Mouse (Mus musculus): ENCODE data around the gene 2200002D01Rik. TPM values are rescaled to one million over a fixed set of nuclear protein-coding genes. Genes with fewer than 3 reads are reported as not detected.
"Not testable (repeated sequence)": the region's sequence is repeated elsewhere in the genome, so short reads cannot be mapped to it uniquely, and the experiment has no call there.

2200002D01Rik gene
- total RNA-seq, 2 experiments from 2014 or later: 0.80 TPM; not detected in 1

DNA sequence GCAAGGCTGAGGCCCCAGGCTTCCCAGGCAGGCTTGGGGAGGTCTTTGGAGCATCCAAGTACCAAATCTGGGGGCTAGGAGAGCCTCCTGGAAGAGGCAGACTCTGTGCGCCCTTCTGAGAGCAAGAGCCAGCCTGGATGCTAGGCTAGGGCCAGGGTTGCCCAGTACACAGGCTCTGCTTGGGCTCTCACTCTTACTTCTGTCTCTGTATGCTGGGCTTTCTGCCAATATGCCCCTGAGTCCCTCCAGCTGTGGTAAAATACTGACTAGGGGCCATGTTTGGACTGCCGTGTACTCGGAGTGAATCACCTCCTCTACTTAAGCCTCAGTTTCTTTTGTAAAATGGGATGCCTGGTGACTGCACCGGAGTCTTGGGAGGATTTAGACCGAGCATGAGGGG lies 2.3 kb downstream of the 2200002D01Rik start:
- intact Hi-C loops (cut with DNase I): loop anchor here (10.0 kb wide), 1 partner anchor 49 kb away; no protein-coding TSS in a partner anchor
- DNase-seq: no peak

DNA sequence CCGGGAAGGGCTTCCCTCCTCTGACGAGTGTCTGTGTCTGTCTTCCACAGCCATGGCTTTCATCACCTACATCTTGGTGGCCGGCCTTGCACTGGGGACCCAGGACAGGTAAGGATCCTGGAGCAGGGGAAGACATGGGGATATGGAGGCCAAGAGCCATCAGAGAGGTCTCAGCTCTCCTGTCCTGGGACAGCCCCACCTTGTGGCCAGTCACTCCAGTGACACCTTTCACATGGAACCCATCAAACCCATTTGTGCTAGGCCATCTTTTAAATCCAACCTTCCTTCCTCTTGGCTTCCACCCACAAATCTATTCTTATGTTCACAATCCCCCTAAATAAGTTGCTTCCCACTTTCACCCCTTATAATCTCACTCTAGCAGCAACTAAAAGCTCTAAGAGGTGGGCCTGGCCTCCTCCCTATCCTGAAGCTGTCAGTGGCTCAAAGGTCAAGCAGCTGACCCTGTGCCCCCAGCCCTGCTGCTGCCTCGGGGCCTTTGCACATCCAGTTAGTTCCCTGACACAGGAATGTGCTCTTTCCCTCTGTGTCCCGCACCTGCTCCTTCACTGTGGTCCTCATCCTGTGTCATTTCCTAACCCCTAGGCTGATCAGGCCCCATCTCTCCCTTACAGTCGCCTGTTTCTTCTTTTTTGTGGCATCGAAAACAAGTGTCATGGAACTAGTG lies 3.4 kb downstream of the 2200002D01Rik start:
- intact Hi-C loops (cut with DNase I): loop anchor here (10.0 kb wide), 1 partner anchor 50 kb away; no protein-coding TSS in a partner anchor
- DNase-seq: peak; percentile 28

DNA sequence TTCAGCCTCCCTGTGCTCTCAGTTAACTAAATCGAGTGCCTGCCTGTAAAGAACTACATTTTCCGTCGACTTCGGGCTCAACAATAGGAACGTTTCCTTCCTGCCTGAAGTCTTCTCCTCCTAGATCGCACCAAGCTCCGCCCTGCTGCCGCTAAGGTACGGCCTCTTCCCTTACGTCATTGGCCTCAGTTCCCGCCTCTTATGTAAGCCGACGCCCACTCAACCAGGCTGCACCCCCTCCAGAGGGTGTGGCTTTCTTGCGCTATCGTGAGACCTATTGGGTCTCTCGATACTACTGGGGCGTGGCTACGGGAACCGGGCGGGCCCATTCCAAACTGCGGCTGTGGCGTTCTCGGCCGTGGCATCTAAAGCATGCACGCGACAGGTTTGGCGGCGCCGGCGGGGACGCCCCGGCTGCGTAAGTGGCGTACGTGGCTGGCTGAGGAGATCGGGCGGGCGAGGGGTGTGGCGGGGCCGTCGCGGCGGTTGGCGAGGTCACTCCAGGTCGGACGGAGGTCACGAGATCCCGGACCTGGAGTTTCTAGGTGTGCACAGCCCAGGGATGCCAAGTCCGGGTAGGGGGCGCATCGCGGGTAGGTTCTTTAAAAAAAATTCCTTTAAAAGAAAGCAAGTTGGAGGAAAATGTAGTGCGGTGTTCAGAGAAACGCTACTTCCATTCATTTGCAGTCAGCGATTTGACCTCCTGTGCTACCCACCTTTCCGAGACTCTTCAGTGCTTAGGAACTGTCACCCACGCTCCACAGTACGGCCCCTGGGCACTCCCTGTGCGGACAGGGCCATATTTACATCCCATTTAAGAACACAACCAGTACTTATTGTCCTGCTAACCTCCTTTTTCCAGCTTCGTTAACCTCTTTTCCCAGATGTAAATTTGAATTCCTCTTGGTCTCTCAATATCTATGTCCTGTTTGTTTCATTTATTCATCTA lies 10.0 kb downstream of the 2200002D01Rik start, which contains the start of gene Yif1b:
TSS of gene Yif1b (plus strand) at position 311 of the 949 bp plus-strand sequence.
- peak; percentile 97 for DNase-seq
- intact Hi-C loops (cut with DNase I): no loop called here

DNA sequence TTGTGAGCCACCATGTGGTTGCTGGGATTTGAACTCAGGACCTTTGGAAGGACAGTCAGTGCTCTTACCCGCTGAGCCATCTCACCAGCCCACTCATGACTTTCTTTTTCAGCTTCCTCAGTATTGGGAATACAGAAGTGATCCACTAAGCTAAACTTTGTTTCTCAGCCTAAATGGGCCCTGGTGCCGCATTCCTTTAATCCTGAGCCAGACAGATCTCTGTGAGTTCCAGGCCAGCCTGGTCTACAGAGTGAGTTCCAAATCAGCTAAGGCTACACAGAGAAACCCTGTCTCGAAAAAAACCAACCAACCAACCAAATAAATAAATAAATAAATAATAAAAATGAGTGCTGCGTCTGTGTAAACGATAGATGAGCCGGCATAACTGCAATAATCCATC lies 10.7 kb downstream of the 2200002D01Rik start:
- DNase-seq; intact Hi-C loops (cut with DNase I): not testable (repeated sequence)

DNA sequence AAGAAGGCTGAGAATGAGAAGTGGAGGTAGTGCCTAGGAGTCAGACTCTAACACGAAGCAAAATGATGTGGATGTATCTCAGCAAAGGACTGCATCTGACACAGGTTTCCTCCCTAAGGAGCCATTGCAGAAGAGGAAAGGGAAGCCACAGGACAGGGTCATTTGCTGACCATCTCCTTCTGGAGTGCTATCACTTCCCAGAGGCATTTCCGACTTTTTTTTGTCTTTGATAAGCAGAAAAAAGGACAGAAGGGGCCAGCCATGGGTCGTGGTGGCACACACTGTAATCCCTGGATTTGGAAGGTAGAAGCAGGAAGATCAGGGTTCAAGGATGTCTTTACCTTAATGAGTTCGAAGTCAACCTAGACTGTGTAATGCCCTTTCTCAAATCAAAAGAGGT lies 11.7 kb downstream of the 2200002D01Rik start:
- no peak for DNase-seq
- intact Hi-C loops (cut with DNase I): no loop called here

DNA sequence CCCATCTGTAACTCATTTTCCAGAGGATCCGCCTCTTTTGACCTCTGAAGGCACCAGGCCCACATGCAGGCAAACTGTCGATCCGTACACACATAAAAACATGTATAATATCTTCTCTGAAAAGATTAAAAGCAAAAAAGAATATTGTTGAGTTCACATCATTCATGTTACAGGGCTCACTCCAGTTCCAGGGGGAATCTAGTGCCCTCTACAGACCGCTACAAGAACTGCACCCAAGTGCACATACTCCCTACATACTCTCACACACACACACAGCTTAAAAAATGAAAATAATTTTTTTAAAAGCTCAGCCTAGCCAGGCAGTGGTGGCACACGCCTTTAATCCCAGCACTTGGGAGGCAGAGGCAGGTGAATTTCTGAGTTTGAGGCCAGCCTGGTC lies 13.6 kb downstream of the 2200002D01Rik start:
- intact Hi-C loops (cut with DNase I): no loop called here

DNA sequence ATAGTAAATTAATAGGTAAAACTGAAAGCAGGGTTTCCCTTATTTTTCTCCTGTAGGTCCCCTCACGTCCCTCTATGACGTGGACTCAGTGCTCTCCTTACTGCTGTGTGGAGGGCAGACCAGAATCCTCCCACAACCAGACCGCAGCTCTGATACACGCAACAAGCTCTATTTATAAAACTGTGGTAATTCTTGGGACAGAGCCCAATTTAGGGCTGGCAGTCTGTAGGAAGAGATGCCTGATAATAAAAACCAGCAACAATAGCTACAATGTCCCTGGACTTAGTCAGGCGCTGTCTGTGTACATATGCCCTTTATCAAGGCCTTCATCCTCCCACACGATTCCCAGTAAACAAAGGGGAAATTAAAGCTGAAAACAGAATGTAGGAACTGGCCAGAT lies 14.5 kb downstream of the 2200002D01Rik start:
- no peak for DNase-seq
- intact Hi-C loops (cut with DNase I): no loop called here

More for the DNA sequence above, 13.6 kb downstream of the 2200002D01Rik start:
- DNase-seq: no peak

DNA sequence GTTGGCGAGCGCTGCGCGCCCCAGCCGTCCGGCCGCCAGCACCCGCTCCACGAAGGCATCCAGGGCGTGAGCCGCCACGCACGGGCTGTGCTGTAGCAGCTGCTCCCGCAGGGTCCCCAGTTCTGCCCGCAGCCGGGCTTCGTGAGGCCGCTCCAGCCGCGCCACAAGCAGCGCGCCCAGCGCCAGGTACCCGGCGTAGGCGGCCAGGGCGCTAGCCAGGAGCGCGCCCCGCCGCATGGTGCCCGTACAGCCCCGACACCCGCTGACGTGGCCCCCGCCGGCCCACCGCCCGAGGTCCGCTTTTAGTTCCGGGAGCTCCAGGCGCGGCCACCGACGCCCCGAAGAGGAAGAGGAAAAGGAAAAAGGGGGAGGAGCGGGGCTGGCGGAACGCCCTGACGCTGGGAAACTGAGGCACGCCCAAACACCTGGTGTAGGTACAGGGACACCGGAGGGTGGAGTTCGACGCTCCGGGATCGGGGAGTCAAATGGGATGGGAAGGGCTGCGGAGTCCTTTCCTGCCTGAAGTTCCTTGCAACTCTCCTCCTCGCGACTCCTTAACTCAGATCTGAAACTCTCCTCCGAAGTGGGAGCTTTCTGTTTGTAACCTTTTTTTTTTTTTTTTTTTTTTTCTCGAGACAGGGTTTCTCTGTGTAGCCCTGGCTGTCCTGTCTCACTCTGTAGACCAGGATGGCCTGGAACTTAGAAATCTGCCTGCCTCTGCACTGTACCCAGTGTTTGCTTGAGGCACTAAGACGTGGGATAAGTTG lies 15.8 kb downstream of the 2200002D01Rik start, which contains the start of gene Kcnk6:
TSS of gene Kcnk6 (minus strand) at position 269 of the 767 bp plus-strand sequence.
- no peak for DNase-seq
- intact Hi-C loops (cut with DNase I): no loop called here

DNA sequence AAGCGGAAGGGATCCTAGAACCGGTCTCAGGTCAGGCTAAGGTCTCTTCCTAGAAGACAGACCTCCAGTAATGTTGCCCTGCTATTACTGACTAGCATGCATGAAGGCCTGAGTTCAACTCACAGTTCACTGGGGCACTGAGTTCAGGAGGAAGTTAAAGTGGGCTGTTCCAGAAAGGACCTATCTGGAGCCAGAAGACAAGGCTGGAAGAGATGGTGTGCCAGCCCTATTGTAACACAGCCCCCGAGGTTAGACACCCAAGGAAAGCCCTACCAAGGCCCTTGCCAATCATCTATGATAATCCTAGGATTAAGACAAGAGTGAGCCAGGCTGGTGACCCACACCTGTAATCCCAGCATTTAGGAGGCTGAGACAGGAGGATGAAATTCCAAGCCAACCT lies 16.7 kb downstream of the 2200002D01Rik start:
- no peak for DNase-seq
- intact Hi-C loops (cut with DNase I): no loop called here

DNA sequence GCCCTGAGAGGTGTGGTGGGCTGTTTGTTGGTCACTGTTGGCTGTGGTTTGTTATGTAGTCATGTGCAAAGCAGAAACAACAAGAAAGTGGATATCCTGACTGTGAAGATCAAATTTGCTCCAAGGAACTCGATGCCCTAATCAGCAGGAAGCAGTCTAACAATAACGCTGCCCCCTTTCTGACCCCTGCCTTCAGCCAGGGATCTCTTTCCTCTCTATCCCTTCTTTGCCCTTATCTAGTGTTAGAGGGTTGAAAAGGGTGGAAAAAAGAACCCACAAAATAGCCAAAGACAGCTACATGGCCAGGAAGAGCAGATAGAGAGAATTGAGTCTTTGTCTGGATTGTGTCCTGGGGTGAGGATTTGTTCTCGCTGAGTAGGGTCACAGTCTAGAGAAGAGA lies 17.7 kb downstream of the 2200002D01Rik start:
- intact Hi-C loops (cut with DNase I): no loop called here
- no peak for DNase-seq

DNA sequence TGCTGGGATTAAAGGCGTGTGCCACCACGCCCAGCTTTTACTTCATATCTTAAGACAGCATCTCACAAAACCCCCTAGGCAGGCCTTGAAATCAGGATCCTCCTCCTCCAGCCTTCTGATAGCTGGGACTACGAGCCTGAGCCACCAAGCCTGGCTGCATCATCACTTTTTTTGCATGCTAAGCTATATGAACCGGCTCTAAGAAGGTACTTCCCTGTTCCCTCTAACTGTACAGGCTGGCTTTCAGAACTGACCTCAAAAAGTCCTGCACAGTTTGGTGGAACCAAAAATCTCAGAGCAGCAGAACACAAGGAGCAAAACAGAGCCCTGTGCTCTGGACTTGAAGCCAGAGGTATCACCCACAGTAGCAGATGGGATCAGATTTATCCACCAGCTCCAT lies 20.1 kb downstream of the 2200002D01Rik start:
- intact Hi-C loops (cut with DNase I): no loop called here
- no peak for DNase-seq

DNA sequence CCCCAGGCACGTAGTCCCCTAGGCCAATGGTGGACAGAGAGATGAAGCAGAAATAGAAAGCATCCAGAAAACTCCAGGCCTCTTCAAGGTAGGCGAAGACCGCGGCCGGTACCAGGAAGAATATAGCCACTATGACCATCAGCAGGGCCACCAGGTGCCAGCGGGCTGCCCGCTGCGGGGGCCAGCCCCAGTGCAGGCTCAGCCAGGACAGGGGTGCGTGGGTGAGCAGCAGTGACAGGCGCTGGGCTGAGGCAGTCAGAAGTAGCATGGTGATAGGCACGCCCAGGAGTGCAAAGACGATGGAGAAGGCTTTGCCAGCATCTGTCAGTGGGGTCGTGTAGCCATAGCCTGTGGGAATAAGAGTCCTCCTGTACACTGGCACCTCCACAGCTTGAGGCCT lies 22.7 kb downstream of the 2200002D01Rik start:
- intact Hi-C loops (cut with DNase I): no loop called here

DNA sequence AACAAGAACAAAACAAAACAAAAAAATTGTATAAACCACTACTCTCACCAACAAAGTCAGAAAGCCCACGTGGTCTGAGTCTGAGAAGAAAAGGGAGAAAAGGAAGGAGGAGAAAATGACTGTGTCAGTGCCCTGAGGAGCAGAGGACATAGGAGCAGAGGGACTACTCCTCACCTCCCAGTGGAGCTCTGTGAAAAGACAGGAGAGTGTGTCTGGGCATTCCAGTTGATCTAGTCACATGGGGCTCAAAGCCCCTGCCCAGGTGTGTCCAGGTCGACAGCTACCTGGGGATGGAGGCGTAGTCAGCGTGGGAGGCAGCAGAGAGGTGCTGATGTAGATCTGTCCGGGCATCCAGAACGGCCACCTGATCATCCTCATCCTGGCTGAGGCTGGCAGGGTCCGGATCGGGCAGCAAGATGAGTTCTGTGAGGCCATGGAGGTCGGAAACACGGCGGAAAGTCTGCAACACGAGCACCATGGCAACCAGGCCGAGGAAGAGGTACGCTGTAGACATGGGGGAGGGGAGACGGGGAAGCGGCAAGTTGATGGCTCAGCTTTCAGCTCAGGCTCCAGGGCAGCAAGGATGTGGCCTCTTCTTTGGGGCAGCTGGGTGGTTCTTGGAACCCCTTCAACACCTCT lies 23.4 kb downstream of the 2200002D01Rik start:
- DNase-seq: no peak
- intact Hi-C loops (cut with DNase I): no loop called here

More for the DNA sequence above, 22.7 kb downstream of the 2200002D01Rik start:
- no peak for DNase-seq

DNA sequence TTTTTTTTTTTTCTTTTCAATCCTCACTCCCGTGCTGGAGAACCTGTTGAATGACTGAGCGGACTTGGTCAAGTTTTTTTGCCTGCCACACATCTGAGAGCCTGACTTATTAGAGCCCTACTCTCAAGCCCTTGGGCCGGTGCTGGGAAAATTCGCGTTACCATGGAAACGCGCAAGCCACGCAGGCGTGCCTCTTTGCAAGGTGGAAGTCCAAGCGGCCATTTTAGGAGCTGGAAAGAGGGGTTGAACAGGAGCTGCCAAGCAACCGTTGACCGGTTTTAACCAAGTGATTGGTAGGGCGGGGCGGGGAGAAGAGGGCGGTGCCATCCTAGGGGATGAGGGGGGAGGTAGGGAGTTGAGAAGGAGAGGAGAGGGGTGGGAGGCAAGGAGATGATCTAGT lies 33.4 kb downstream of the 2200002D01Rik start:
- DNase-seq: no peak
- intact Hi-C loops (cut with DNase I): no loop called here

DNA sequence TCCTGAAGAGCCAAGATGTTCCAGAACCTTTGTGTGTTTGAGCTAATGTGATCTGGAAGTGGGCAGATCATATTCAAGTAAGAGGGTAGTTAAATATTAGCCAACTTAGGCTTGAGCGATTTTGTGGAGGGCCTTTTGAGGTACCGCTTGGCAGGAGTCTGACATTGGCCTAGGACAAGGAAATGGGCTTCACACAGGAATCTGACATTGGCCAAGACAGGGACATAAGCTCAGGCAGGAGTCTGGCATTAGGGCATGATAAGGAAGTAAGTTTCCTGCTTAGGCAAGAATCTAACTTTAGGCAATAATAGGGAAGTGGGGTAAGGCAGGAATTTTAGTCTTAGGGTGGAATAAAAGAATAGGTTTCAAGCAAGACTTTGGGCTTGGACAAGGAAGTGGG lies 34.0 kb downstream of the 2200002D01Rik start:
- no peak for DNase-seq
- intact Hi-C loops (cut with DNase I): no loop called here

DNA sequence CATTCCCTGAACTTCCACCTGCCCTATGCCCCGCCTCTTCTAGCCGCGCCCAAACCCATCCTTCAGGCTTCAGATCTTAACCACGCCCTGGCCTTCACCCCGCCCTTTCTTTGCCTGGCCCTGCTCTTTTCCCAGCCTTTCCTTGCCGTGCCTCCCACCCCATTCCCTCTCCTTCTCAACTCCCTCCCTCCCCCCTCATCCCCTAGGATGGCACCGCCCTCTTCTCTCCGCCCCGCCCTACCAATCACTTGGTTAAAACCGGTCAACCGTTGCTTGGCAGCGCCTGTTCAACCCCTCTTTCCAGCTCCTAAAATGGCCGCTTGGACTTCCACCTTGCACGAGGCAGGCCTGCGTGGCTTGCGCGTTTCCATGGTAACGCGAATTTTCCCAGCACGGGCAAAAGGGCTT lies 34.6 kb downstream of the 2200002D01Rik start, which contains the start of gene Catsperg1:
TSS of gene Catsperg1 (minus strand) at position 361 of the 408 bp plus-strand sequence.
- peak; percentile 66 for DNase-seq
- intact Hi-C loops (cut with DNase I): no loop called here

DNA sequence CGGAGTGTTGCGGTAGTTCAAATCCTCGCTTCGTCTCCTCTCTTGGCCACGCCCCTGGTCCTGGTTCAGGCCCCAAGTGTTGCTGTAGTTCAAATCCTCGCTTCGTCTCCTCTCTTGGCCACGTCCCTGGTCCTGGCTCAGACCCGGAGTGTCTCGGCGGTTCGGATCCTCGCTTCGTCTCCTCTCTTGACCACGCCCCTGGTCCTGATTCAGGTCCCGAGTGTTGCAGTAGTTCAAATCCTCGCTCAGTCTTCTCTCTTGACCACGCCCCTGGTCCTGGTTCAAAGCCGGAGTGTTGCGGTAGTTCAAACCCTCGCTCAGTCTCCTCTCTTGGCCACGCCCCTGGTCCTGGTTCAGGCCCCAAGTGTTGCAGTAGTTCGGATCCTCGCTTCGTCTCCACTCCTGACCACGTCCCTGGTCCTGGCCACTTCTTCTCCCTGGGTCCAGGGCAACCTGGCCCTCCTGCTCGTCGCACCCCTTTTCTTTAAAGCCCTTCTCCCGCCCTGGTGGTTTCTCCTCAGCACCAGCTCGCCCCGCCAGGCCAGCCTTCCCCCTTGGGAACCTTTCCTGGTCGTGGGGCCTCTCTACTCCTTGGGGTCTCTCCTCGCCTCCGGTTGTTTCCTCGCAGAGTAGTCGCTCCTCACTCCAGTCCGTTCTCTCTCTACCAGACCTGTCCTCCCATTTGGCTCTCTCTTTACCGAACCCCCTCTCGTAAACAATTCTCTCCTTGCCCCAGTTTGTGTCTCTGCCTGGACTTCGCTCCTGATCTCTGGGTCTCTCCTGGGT lies 35.3 kb downstream of the 2200002D01Rik start:
- DNase-seq; intact Hi-C loops (cut with DNase I): not testable (repeated sequence)

DNA sequence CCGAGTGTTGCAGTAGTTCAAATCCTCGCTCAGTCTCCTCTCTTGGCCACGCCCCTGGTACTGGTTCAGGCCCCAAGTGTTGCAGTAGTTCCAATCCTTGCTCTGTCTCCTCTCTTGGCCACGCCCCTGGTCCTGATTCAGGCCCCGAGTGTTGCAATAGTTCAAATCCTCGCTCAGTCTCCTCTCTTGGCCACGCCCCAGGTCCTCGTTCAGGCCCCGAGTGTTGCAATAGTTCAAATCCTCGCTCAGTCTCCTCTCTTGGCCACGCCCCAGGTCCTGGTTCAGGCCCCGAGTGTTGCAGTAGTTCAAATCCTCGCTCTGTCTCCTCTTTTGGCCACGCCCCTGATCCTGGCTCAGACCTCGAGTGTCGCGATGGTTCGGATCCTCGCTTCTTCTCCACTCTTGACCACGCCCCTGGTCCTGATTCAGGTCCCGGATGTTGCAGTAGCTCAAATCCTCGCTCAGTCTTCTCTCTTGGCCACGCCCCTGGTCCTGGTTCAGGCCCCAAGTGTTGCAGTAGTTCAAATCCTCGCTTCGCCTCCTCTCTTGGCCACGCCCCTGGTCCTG lies 36.0 kb downstream of the 2200002D01Rik start:
- no peak for DNase-seq
- intact Hi-C loops (cut with DNase I): no loop called here

All from left cerebral cortex, postnatal 4 days (tissue).